Mouse (Mus musculus): ENCODE measurements around the gene Agpat4. TPM values are rescaled to one million over a fixed set of nuclear protein-coding genes. Genes with fewer than 3 reads are reported as not detected.

Gene Agpat4
- polyA plus RNA-seq, 1 experiment, result 56.1 TPM

DNA sequence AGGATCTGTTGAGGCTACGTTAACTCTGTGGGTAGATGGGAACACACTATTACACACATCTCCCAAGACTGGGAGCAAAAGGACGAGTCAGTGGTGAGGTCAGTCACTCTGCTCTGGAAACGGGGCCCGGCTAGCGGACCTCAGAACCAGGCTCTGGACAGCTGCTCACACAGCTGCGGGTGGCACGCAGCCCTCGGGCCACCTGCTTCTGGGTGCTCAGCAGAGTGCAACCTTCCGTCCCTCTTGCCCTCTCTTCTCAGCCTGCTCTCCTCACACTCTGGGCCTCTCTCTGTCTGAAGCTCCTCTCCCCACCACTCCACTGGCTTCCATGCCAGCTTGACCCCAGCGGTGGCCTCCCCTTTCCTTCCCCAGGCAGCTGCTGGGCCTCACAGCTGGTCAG is 150.0 kb downstream of the Agpat4 start:
- Histone ChIP-seq H3K4me3 (ENCODE audit: insufficient read depth, low read length) (no peak overlapping the region), H3K4me1 (ENCODE audit: control insufficient read depth, insufficient read depth, low read length) (peaks cover 4% of the 10 kb centered on the region), H3K27ac (ENCODE audit: insufficient read depth, low read length) (no peak overlapping the region)
- TF ChIP-seq CTCF (IDR thresholded peaks at IDR 0.05; ENCODE audit: extremely low read depth, insufficient read depth, low read length), result no peak
- no peak for TF ChIP-seq POLR2A (IDR thresholded peaks at IDR 0.05; ENCODE audit: extremely low read depth, insufficient read depth, low read length)

Other genes with a start within 250 kb of the Agpat4 start
- 25.4 and 28.1 TPM in 2 replicates for gene Map3k4, start 200.1 kb downstream of the Agpat4 start, polyA plus RNA-seq (2012; rRNA removed)